19 mouse cellular contexts compared by ENCODE assay signal in the genomic region with DNA sequence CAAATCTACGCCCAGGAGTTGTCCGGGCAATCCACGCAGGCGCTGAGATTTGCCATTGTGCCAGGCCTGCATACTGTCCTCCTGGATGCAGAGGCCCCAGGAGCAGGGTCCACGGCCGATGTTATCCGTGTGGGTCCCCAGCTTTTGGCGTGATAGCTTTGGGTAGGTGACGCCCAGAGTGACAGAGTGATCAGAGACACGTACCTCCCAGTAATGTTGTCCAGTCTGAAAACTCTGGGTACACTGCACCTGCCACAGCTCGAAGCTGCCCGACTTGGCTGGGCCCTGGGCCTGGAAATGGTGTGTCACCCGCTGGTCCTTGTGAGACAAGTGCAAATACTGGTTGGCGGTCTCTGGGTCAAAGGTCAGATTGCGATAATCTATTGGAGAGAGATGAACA.
"Had no signal": no experiment of that assay in that cellular context is flagged by ENCODE, and none has a peak within 500 bp of the region (broad histone marks: within the 10 kb centered on the region; RNA-seq: fewer than 3 reads in every experiment).

No protein-coding gene starts in this region.

- H3K9me3 ChIP-seq: kidney, embryonic 15.5 days; liver, embryonic 12.5 days; liver, embryonic 15.5 days had no signal

- H3K4me3 ChIP-seq: layer of hippocampus, adult 2 months; left cerebral cortex, adult 2 months; liver, embryonic 12.5 days; liver, embryonic 15.5 days had no signal

- H3K9ac ChIP-seq: kidney, embryonic 15.5 days; liver, embryonic 12.5 days; liver, embryonic 15.5 days had no signal

- H3K27ac ChIP-seq: kidney, embryonic 15.5 days; layer of hippocampus, adult 2 months; left cerebral cortex, adult 2 months; limb, embryonic 13.5 days; liver, embryonic 12.5 days; liver, embryonic 15.5 days; stomach, postnatal 0 days had no signal

- H3K4me2 ChIP-seq: liver, embryonic 15.5 days; midbrain, embryonic 11.5 days had no signal

- DNase-seq: kidney, adult 11 months; kidney, adult 8-10 months; layer of hippocampus, adult 9-11 months; layer of hippocampus, postnatal 36 days; lung, adult 2 months; lung, postnatal 14 days; lung, postnatal 4 days; midbrain, embryonic 14.5 days; thymus, adult 2 months; thymus, postnatal 14 days; thymus, postnatal 4 days had no signal

- H3K27me3 ChIP-seq: kidney, embryonic 15.5 days; limb, embryonic 13.5 days; liver, embryonic 12.5 days; liver, embryonic 15.5 days had no signal

- ATAC-seq: liver, embryonic 12.5 days had no signal
